Comparison of ENCODE assay signal across 8 mouse cellular contexts in genomic region chr1:132391580-132392022, GRCm38 (mm10). TPM values are rescaled to one million over a fixed set of nuclear protein-coding genes. Genes with fewer than 3 reads are reported as not detected.
DNase-seq lines count a peak whose midpoint lies in the region; ATAC-seq lines count a peak whose summit lies in the region.

No protein-coding gene starts in this region.

- peaks cover 23% of the 10 kb centered on the region for H3K4me1 ChIP-seq in intestine, embryonic 15.5 days (replicated peaks)
- H3K4me1 ChIP-seq in limb, embryonic 15.5 days, result peaks cover 36% of the 10 kb centered on the region
- H3K4me1 ChIP-seq in midbrain, embryonic 15.5 days, result peaks cover 46% of the 10 kb centered on the region

- no peaks in the 10 kb centered on the region for H3K36me3 ChIP-seq in intestine, embryonic 15.5 days
- H3K36me3 ChIP-seq in limb, embryonic 15.5 days, result no peaks in the 10 kb centered on the region
- no peaks in the 10 kb centered on the region for H3K36me3 ChIP-seq in midbrain, embryonic 15.5 days (replicated peaks)

- peak overlapping the region; percentile 77 for H3K9ac ChIP-seq in intestine, embryonic 15.5 days
- H3K9ac ChIP-seq in limb, embryonic 15.5 days, result peak overlapping the region; percentile 87
- H3K9ac ChIP-seq in midbrain, embryonic 15.5 days, result peak overlapping the region; percentile 79

- peak overlapping the region; percentile 95 for H3K4me2 ChIP-seq in intestine, embryonic 15.5 days (replicated peaks)
- peak overlapping the region; percentile 88 for H3K4me2 ChIP-seq in limb, embryonic 15.5 days
- H3K4me2 ChIP-seq in midbrain, embryonic 15.5 days, result peak overlapping the region; percentile 83

- peak; percentile 78 to 85 for DNase-seq in adrenal gland, adult (ENCODE audit: inconsistent age in 2 of 2, low spot score in 1 of 2)
- DNase-seq in adrenal gland, postnatal 4 days (ENCODE audit: low spot score in 2 of 2), result no peak
- peak; percentile 81 for DNase-seq in gastrocnemius, postnatal 14 days
- peak; percentile 52 to 58 for DNase-seq in spleen, postnatal 14 days (ENCODE audit: low spot score in 2 of 2)

- H3K27ac ChIP-seq in intestine, embryonic 15.5 days, result peak overlapping the region; percentile 75
- peak overlapping the region; percentile 89 for H3K27ac ChIP-seq in limb, embryonic 15.5 days
- peak overlapping the region; percentile 90 for H3K27ac ChIP-seq in midbrain, embryonic 15.5 days

- WGBS in intestine, embryonic 15.5 days, result under 1% methylated on average over 43 of the region's 54 CpGs
- under 1% methylated on average over 51 of the region's 54 CpGs for WGBS in limb, embryonic 15.5 days
- WGBS in midbrain, embryonic 15.5 days, result under 1% methylated on average over 45 of the region's 54 CpGs

- intact Hi-C loops in gastrocnemius, postnatal 14 days (cut with DNase I; ENCODE audit: low total_unique reads), result no loop called here

- H3K4me3 ChIP-seq in intestine, embryonic 15.5 days (replicated peaks), result peak overlapping the region; percentile 73
- peak overlapping the region; percentile 79 for H3K4me3 ChIP-seq in limb, embryonic 15.5 days
- H3K4me3 ChIP-seq in midbrain, embryonic 15.5 days, result peak overlapping the region; percentile 60

- H3K27me3 ChIP-seq in intestine, embryonic 15.5 days (replicated peaks), result no peaks in the 10 kb centered on the region
- no peaks in the 10 kb centered on the region for H3K27me3 ChIP-seq in limb, embryonic 15.5 days
- no peaks in the 10 kb centered on the region for H3K27me3 ChIP-seq in midbrain, embryonic 15.5 days (replicated peaks)

- H3K9me3 ChIP-seq in intestine, embryonic 15.5 days, result no peaks in the 10 kb centered on the region
- no peaks in the 10 kb centered on the region for H3K9me3 ChIP-seq in limb, embryonic 15.5 days
- H3K9me3 ChIP-seq in midbrain, embryonic 15.5 days, result no peaks in the 10 kb centered on the region

- peak; percentile 35 for ATAC-seq in common myeloid progenitor, adult 5-6 weeks (replicated peaks; ENCODE audit: low read depth, poor library complexity, severe bottlenecking)
- ATAC-seq in intestine, embryonic 15.5 days, result peak; percentile 95
- peak; percentile 93 for ATAC-seq in limb, embryonic 15.5 days (ENCODE audit: insufficient number of reproducible peaks, low FRiP score, low TSS enrichment, low read depth)
- peak; percentile 95 for ATAC-seq in midbrain, embryonic 15.5 days (replicated peaks)

RNA-seq across cellular contexts. Expression of gene Tmcc2, which starts 0.5 kb away (rescaled TPM):
- total RNA-seq in adrenal gland, postnatal 4 days (2021), result 10 to 100 TPM; 32.8 to 50.6 TPM
- 8.0 and 14.4 TPM in 2 replicates for total RNA-seq in common myeloid progenitor, adult 5-6 weeks (2017)
- total RNA-seq in gastrocnemius, postnatal 14 days (2021), result 10 to 100 TPM; 19.4 to 22.9 TPM
- polyA plus RNA-seq in intestine, embryonic 15.5 days (2015; fragmentation: Nextera tagmentation; extraction: Ambion mirVana), result 11.4 and 15.5 TPM in 2 replicates
- 7.3 and 9.9 TPM in 2 replicates for polyA plus RNA-seq in limb, embryonic 15.5 days (2015; fragmentation: Nextera tagmentation; extraction: Ambion mirVana)
- 38.4 and 39.4 TPM in 2 replicates for polyA plus RNA-seq in midbrain, embryonic 15.5 days (2015; fragmentation: Nextera tagmentation; extraction: Ambion mirVana)

RNA-seq across cellular contexts. Expression of gene Dstyk, which starts 25.8 kb away (rescaled TPM):
- 10 to 100 TPM; 28.3 to 29.0 TPM for total RNA-seq in adrenal gland, postnatal 4 days (2021)
- total RNA-seq in common myeloid progenitor, adult 5-6 weeks (2017), result 16.2 and 25.7 TPM in 2 replicates
- total RNA-seq in gastrocnemius, postnatal 14 days (2021), result 10 to 100 TPM; 12.2 to 13.8 TPM
- 8.9 and 9.0 TPM in 2 replicates for polyA plus RNA-seq in intestine, embryonic 15.5 days (2015; fragmentation: Nextera tagmentation; extraction: Ambion mirVana)
- 13.7 and 16.5 TPM in 2 replicates for polyA plus RNA-seq in limb, embryonic 15.5 days (2015; fragmentation: Nextera tagmentation; extraction: Ambion mirVana)
- 12.1 and 12.4 TPM in 2 replicates for polyA plus RNA-seq in midbrain, embryonic 15.5 days (2015; fragmentation: Nextera tagmentation; extraction: Ambion mirVana)

Comparison
In these comparisons a context has a peak if more than half of its experiments do, and no peak if none do; other contexts are left out.
1. DNase-seq: peak in adrenal gland, adult (2 of 2), gastrocnemius, postnatal 14 days (single experiment) and spleen, postnatal 14 days (2 of 2); none in adrenal gland, postnatal 4 days (0 of 2).
2. ATAC-seq: peak in every context shown above with its lines; median percentile 95 in intestine, embryonic 15.5 days; 95 in midbrain, embryonic 15.5 days; 93 in limb, embryonic 15.5 days; 35 in common myeloid progenitor, adult 5-6 weeks.
3. Peak in every context shown above with its lines, with median percentiles within 50 percentile points of each other: H3K27ac ChIP-seq, H3K4me2 ChIP-seq, H3K4me3 ChIP-seq and H3K9ac ChIP-seq.